8 mouse cellular contexts compared by ENCODE assay signal in genomic region chr7:142522352-142522751, GRCm38 (mm10). TPM values are rescaled to one million over a fixed set of nuclear protein-coding genes. Genes with fewer than 3 reads are reported as not detected.
A peak's percentile ranks its signal among the peaks of the same experiment; 100 is the strongest.
DNase-seq lines count a peak whose midpoint lies in the region; ATAC-seq lines count a peak whose summit lies in the region.

No protein-coding gene starts in this region.

- peaks cover 50% of the 10 kb centered on the region for H3K4me1 ChIP-seq in forebrain, embryonic 10.5 days
- peaks cover 8% of the 10 kb centered on the region for H3K4me1 ChIP-seq in forebrain, embryonic 13.5 days
- peaks cover 53% of the 10 kb centered on the region for H3K4me1 ChIP-seq in intestine, embryonic 16.5 days (ENCODE audit: control insufficient read depth, insufficient read depth, low read length)

- H3K27ac ChIP-seq in forebrain, embryonic 10.5 days = peak overlapping the region; percentile 89
- H3K27ac ChIP-seq in forebrain, embryonic 13.5 days = no peak overlapping the region
- H3K27ac ChIP-seq in intestine, embryonic 16.5 days (ENCODE audit: low read length) = peak overlapping the region; percentile 83

- no peak overlapping the region for H3K4me3 ChIP-seq in forebrain, embryonic 10.5 days
- H3K4me3 ChIP-seq in forebrain, embryonic 13.5 days = no peak overlapping the region
- no peak overlapping the region for H3K4me3 ChIP-seq in intestine, embryonic 16.5 days (ENCODE audit: low read length)

- no peaks in the 10 kb centered on the region for H3K36me3 ChIP-seq in forebrain, embryonic 10.5 days (replicated peaks)
- no peaks in the 10 kb centered on the region for H3K36me3 ChIP-seq in forebrain, embryonic 13.5 days (ENCODE audit: poor library complexity, severe bottlenecking)
- no peaks in the 10 kb centered on the region for H3K36me3 ChIP-seq in intestine, embryonic 16.5 days (ENCODE audit: control insufficient read depth, insufficient read depth, low read length)

- H3K9ac ChIP-seq in forebrain, embryonic 13.5 days = no peak overlapping the region
- peak overlapping the region; percentile 35; the same call in 1 of the 2 replicates for H3K9ac ChIP-seq in intestine, embryonic 16.5 days (ENCODE audit: low read depth, low read length)

- H3K9me3 ChIP-seq in forebrain, embryonic 10.5 days = no peaks in the 10 kb centered on the region
- H3K9me3 ChIP-seq in forebrain, embryonic 13.5 days (replicated peaks) = no peaks in the 10 kb centered on the region
- H3K9me3 ChIP-seq in intestine, embryonic 16.5 days (ENCODE audit: control insufficient read depth, low read length) = no peaks in the 10 kb centered on the region

- H3K4me2 ChIP-seq in forebrain, embryonic 13.5 days = no peak overlapping the region
- no peak overlapping the region for H3K4me2 ChIP-seq in intestine, embryonic 16.5 days (ENCODE audit: low read depth, low read length)

- 16% methylated on average over 4 of the region's 4 CpGs for WGBS in forebrain, embryonic 10.5 days
- WGBS in forebrain, embryonic 13.5 days = 23% methylated on average over 4 of the region's 4 CpGs
- 23% methylated on average over 4 of the region's 4 CpGs for WGBS in intestine, embryonic 16.5 days

- intact Hi-C loops in gastrocnemius, postnatal 36 days (cut with DNase I) = loop anchor here (10.0 kb wide), 1 partner anchor 188 kb away; no protein-coding TSS in a partner anchor

- DNase-seq in forebrain, embryonic 10.5 days (ENCODE audit: extremely low spot score, low spot score) = peak; percentile 53
- peak; percentile 29 to 51 for DNase-seq in urinary bladder, adult 18-20 months (ENCODE audit: low spot score in 2 of 2)
- DNase-seq in urinary bladder, postnatal 10 days (ENCODE audit: low spot score) = no peak
- peak; percentile 13 for DNase-seq in lung, postnatal 36 days
- DNase-seq in layer of hippocampus, postnatal 10 days (ENCODE audit: low spot score in 2 of 2) = no peak
- DNase-seq in gastrocnemius, postnatal 36 days = no peak

- no peaks in the 10 kb centered on the region for H3K27me3 ChIP-seq in forebrain, embryonic 10.5 days (ENCODE audit: poor library complexity, severe bottlenecking)
- no peaks in the 10 kb centered on the region for H3K27me3 ChIP-seq in forebrain, embryonic 13.5 days
- H3K27me3 ChIP-seq in intestine, embryonic 16.5 days (replicated peaks; ENCODE audit: control insufficient read depth, insufficient read depth, low read length) = no peaks in the 10 kb centered on the region

- ATAC-seq in forebrain, embryonic 13.5 days = no peak
- ATAC-seq in intestine, embryonic 16.5 days = peak; percentile 41

RNA-seq across cellular contexts. Expression of gene Mrpl23, which starts 10.1 kb away (rescaled TPM):
- polyA plus RNA-seq in forebrain, embryonic 10.5 days (2016; fragmentation: Nextera tagmentation; extraction: Ambion mirVana) = 15.8 and 16.1 TPM in 2 replicates
- polyA plus RNA-seq in forebrain, embryonic 13.5 days (2015; fragmentation: Nextera tagmentation; extraction: Ambion mirVana) = 16.2 and 16.5 TPM in 2 replicates
- polyA plus RNA-seq in intestine, embryonic 16.5 days (2015; fragmentation: Nextera tagmentation; extraction: Ambion mirVana) = 50.3 and 58.1 TPM in 2 replicates
- total RNA-seq in layer of hippocampus, postnatal 10 days (2021) = 10 to 100 TPM in 1 of 2 experiments, 1 to 10 TPM in 1; 8.4 to 12.9 TPM
- total RNA-seq in gastrocnemius, postnatal 36 days (2021) = 1 to 10 TPM; 1.8 to 6.1 TPM

RNA-seq across cellular contexts. Expression of gene Tnnt3, which starts 23.7 kb away (rescaled TPM):
- polyA plus RNA-seq in forebrain, embryonic 10.5 days (2016; fragmentation: Nextera tagmentation; extraction: Ambion mirVana) = 0.33 and 1.1 TPM in 2 replicates
- polyA plus RNA-seq in forebrain, embryonic 13.5 days (2015; fragmentation: Nextera tagmentation; extraction: Ambion mirVana) = 0.28 and 0.77 TPM in 2 replicates
- 2.1 and 3.2 TPM in 2 replicates for polyA plus RNA-seq in intestine, embryonic 16.5 days (2015; fragmentation: Nextera tagmentation; extraction: Ambion mirVana)
- total RNA-seq in layer of hippocampus, postnatal 10 days (2021) = under 1 TPM; 0.82 to 0.96 TPM
- total RNA-seq in gastrocnemius, postnatal 36 days (2021) = over 10,000 TPM; 32,612 to 32,921 TPM

Comparison
In these comparisons a context has a peak if more than half of its experiments do, and no peak if none do; other contexts are left out.
1. DNase-seq: peak in forebrain, embryonic 10.5 days (single experiment), urinary bladder, adult 18-20 months (2 of 2) and lung, postnatal 36 days (single experiment); none in urinary bladder, postnatal 10 days (single experiment), layer of hippocampus, postnatal 10 days (0 of 2) and gastrocnemius, postnatal 36 days (0 of 2).